Mouse (Mus musculus) forebrain, embryonic 11.5 days (tissue): Measurements from ENCODE around the gene P3h2. TPM values are rescaled to one million over a fixed set of nuclear protein-coding genes. Genes with fewer than 3 reads are reported as not detected.

Source experiments
- ATAC-seq: fragments of 200-750 bp; cut with Nextera tagmentation; replicated peaks from 2 replicates; pipeline ENCODE4 v1.8.0; 2017; ENCODE audit warnings: moderate TSS enrichment; ENCODE audit not compliant: low FRiP score
- DNase-seq: peaks from one replicate; pipeline ENCODE4 v3.0.0-alpha.2; 2017; ENCODE audit warnings: low spot score
- H3K27ac ChIP-seq: fragments of 300-500 bp; sonication (generic); 2 replicates; pipeline ENCODE4 v1.5.1; 2014; ENCODE audit warnings: low read depth, low read length
- H3K27me3 ChIP-seq: fragments of 300-500 bp; sonication (generic); 2 replicates; pipeline ENCODE4 v1.6.1; 2014; ENCODE audit warnings: mild to moderate bottlenecking, low read length, mixed read lengths; ENCODE audit not compliant: control insufficient read depth, insufficient read depth
- H3K36me3 ChIP-seq: fragments of 300-500 bp; sonication (generic); 2 replicates; pipeline ENCODE4 v1.6.1; 2014; ENCODE audit warnings: mild to moderate bottlenecking, low read length, moderate library complexity, mixed read lengths; ENCODE audit not compliant: control insufficient read depth, insufficient read depth
- H3K4me1 ChIP-seq: fragments of 300-500 bp; sonication (generic); replicated peaks from 2 replicates; pipeline ENCODE4 v1.6.1; 2014; ENCODE audit warnings: low read length, mixed read lengths; ENCODE audit not compliant: control insufficient read depth, insufficient read depth
- H3K4me2 ChIP-seq: fragments of 300-500 bp; sonication (generic); 2 replicates; pipeline ENCODE4 v1.6.1; 2014; ENCODE audit warnings: low read depth, mild to moderate bottlenecking, low read length, moderate library complexity, mixed read lengths; ENCODE audit not compliant: severe bottlenecking
- H3K4me3 ChIP-seq: fragments of 300-500 bp; sonication (generic); 2 replicates; pipeline ENCODE4 v1.5.1; 2014; ENCODE audit warnings: low read depth, low read length
- H3K9ac ChIP-seq: fragments of 300-500 bp; sonication (generic); 2 replicates; pipeline ENCODE4 v1.6.1; 2014; ENCODE audit warnings: low read length
- H3K9me3 ChIP-seq: fragments of 300-500 bp; sonication (generic); 2 replicates; pipeline ENCODE4 v1.6.1; 2016; ENCODE audit warnings: low read length, mixed read lengths; ENCODE audit not compliant: control insufficient read depth
- WGBS: fragments of 180-500 bp; shearing (Covaris S2); extraction: QIAGEN DNeasy Blood & Tissue Kit; methylation state at CpG from one replicate; pipeline ENCODE4 v1.1.7; 2014; 5-methylcytosine and 5-hydroxymethylcytosine counted together
- polyA plus RNA-seq: library from polyadenylated mRNA; unstranded; fragments of >200 nt; fragmentation: Nextera tagmentation; extraction: Ambion mirVana; gene quantifications from 2 replicates; pipeline ENCODE4 v1.2.1, GENCODE M21; 2014

The P3h2 gene
- polyA plus RNA-seq, 1 experiment from 2014 or later: 3.3 TPM

DNA sequence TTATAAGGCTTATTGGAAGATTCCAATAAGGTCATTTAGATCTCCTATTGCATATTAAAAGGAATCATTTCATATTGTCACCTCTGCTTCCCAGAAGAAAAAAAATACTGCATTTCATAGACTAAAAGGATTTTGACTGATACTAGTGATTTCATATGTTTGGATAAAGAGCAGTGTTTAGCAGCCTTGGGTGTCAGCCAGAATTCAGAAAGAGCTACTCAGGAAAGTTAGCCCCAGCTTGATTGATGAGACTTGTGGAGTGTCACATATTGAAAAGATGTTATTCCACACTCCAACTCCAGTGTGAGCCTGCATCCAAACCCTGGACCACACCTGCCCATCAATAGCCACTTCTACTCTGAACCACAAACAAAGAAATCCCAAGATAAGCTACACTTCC is 23.2 kb downstream of the P3h2 start:
- Histone ChIP-seq H3K4me3 (no peak overlapping the region), H3K36me3 (no peaks in the 10 kb centered on the region), H3K9me3 (no peaks in the 10 kb centered on the region), H3K27me3 (no peaks in the 10 kb centered on the region), H3K4me2 (no peak overlapping the region), H3K27ac (no peak overlapping the region), H3K9ac (no peak overlapping the region), H3K4me1 (peaks cover 2% of the 10 kb centered on the region; the same call in 1 of the 2 replicates)
- no peak for ATAC-seq
- no peak for DNase-seq

DNA sequence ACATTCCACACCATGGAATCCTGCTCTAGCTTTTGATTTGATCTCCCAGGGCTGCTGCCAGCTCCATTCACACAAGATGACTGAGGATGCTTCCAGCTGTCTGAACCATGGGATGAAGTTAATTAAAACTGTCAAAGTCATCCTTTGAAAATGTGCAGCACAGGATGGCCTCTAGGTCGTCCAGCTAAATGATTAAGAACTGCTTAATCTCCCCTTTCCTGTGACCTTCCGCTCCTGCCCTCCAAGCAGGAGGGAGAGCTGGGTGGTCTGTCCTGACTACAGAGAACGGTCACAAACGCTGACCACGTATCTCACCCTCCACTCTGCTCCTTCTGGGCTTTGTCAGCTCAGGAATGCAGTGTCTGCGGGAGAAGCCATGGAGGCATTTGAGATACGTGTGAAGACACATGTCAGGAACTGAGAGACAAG is 26.6 kb downstream of the P3h2 start:
- no peak overlapping the region for H3K4me2 ChIP-seq
- DNase-seq: no peak
- 15% methylated on average over 7 of the region's 7 CpGs for WGBS
- H3K4me1 ChIP-seq: peaks cover 2% of the 10 kb centered on the region; the same call in 1 of the 2 replicates
- no peaks in the 10 kb centered on the region for H3K36me3 ChIP-seq
- no peak overlapping the region for H3K4me3 ChIP-seq
- H3K9ac ChIP-seq: no peak overlapping the region
- no peak overlapping the region for H3K27ac ChIP-seq
- no peak for ATAC-seq
- H3K27me3 ChIP-seq: no peaks in the 10 kb centered on the region
- H3K9me3 ChIP-seq: no peaks in the 10 kb centered on the region

DNA sequence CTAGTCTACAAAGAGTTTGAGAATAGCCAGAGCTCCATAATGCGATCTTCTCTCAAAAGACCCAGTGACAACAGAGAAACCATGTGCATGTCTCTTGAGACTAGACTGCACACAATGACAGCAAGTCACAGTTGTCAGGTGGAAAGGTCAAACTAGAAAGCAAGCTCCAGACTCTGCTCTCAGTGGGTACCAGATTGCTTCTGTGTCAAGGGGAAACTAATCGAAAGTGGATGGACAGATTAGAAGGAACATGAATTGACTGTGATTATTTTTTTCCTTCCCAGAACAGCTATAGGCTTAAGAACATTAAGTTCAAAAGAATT is 27.5 kb downstream of the P3h2 start:
- no peak for ATAC-seq
- H3K9me3 ChIP-seq: no peaks in the 10 kb centered on the region
- H3K4me2 ChIP-seq: no peak overlapping the region
- no peak overlapping the region for H3K27ac ChIP-seq
- DNase-seq: no peak
- H3K4me3 ChIP-seq: no peak overlapping the region
- H3K36me3 ChIP-seq: no peaks in the 10 kb centered on the region
- WGBS: 45% methylated on average over 2 of the region's 2 CpGs
- no peaks in the 10 kb centered on the region for H3K27me3 ChIP-seq
- no peak overlapping the region for H3K9ac ChIP-seq
- peaks cover 2% of the 10 kb centered on the region; the same call in 1 of the 2 replicates for H3K4me1 ChIP-seq

DNA sequence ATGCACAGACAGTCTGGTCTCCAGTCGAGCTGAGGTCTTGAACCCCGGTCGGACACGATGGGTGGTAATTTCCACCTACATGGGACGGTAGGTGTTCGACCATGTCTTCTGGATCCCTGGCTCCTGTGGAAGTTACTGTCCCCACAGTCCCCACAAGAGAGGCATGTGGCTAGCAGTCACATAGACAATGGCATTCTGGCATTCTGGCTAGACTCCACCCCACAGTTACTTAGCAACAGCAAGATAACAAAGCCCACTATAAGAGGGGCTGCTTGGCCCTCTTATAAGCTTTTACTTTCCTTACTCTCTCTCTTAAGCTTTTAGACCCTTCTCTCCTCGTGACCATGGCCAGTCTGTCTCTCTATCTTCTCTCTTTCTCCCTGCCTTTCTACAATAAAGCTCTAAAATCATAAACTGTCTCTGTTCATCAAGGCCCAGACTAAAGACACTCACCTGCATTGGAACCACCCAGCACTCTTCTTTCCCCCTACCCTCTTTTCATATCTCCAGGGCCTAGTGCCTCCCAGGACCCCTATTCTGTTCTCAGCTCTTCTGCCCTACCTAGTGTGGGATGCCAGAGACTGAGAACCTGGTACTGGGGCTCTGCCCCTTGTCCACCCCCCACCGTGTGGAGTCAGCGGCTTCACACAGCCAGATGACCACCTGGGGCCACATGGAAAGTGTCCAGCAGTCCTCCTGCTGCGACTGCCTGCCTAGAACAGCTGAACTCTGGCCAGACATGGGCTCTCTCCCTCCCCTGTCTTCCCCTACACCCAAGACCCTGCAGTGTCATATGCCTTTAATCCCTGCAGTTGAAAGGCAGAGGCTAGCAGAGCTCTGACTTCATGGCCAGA is 28.1 kb downstream of the P3h2 start:
- H3K36me3 ChIP-seq: no peaks in the 10 kb centered on the region
- H3K9me3 ChIP-seq: no peaks in the 10 kb centered on the region
- H3K4me3 ChIP-seq: no peak overlapping the region
- ATAC-seq (no peak), DNase-seq (no peak)
- H3K4me2 ChIP-seq: no peak overlapping the region
- H3K27me3 ChIP-seq: no peaks in the 10 kb centered on the region
- H3K27ac ChIP-seq: no peak overlapping the region
- 58% methylated on average over 10 of the region's 10 CpGs for WGBS
- H3K9ac ChIP-seq: no peak overlapping the region
- H3K4me1 ChIP-seq: peaks cover 2% of the 10 kb centered on the region; the same call in 1 of the 2 replicates

DNA sequence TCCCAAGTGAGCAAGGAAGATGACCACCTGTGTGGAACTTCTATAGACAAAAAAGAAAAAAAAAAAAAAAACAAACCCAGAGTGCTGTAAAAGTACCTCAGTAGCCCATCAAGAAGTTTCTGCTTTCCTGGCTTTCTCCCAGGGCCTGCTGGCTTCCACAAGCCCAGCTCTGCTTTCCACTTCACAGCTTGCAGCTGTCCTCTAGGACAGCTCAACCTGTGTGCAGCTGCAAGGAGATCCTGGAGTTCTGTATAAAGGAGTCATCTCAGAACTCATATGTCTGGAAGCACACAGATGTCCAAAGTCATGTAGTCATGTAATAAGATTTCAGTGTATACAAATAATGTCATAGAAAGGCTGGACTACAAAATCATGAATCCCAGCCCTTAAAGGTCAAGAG is 30.5 kb downstream of the P3h2 start:
- Histone ChIP-seq H3K9me3 (no peaks in the 10 kb centered on the region), H3K9ac (no peak overlapping the region), H3K4me2 (no peak overlapping the region), H3K36me3 (no peaks in the 10 kb centered on the region), H3K27me3 (no peaks in the 10 kb centered on the region), H3K4me3 (no peak overlapping the region), H3K27ac (no peak overlapping the region), H3K4me1 (peaks cover 2% of the 10 kb centered on the region; the same call in 1 of the 2 replicates)
- DNase-seq (no peak), ATAC-seq (no peak)

DNA sequence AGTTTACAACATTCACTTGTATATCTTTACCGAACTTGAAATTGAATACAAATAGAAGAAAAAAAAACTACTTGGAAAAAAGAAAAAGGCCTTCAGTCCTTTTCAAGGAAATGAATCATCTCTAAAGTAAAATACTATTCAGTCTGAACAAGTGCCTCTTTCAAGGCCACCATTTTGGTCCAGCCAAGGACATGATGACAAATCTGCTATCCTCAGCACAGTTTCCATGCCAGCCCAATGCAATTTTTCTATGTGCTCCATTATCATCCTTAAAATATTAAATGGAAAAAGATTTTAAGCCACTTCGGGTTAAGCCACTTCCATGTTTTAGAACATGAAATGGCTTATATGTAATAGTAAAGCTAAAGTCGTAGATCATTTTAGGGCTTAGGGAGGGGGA is 35.2 kb downstream of the P3h2 start:
- DNase-seq: no peak
- H3K9ac ChIP-seq: no peak overlapping the region
- H3K9me3 ChIP-seq: no peaks in the 10 kb centered on the region
- H3K4me2 ChIP-seq: no peak overlapping the region
- no peaks in the 10 kb centered on the region for H3K36me3 ChIP-seq
- no peak overlapping the region for H3K4me3 ChIP-seq
- no peak overlapping the region for H3K27ac ChIP-seq
- ATAC-seq: no peak
- WGBS: 92% methylated on average over 3 of the region's 3 CpGs
- no peaks in the 10 kb centered on the region for H3K27me3 ChIP-seq
- no peaks in the 10 kb centered on the region for H3K4me1 ChIP-seq

DNA sequence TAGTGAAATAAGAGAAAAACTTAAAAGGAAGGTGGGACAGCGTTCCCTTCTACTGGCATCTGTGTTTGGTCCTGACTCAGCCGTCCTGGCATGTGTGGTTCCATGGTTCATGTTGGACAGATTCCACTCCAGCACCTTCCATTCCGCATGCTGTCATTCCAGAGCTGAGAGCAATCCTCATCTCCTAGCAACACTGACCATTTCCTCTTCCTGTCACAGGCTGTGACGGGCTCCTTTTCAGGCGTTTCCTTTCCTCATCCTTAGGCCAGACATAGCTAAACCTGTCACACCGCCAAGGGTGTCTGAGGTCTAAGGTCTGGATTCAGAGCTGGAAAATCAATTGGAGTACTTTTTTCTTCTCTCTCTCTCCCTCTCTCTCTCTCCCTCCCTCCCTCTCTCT is 40.5 kb downstream of the P3h2 start:
- 78% methylated on average over 6 of the region's 6 CpGs for WGBS
- ATAC-seq: no peak

DNA sequence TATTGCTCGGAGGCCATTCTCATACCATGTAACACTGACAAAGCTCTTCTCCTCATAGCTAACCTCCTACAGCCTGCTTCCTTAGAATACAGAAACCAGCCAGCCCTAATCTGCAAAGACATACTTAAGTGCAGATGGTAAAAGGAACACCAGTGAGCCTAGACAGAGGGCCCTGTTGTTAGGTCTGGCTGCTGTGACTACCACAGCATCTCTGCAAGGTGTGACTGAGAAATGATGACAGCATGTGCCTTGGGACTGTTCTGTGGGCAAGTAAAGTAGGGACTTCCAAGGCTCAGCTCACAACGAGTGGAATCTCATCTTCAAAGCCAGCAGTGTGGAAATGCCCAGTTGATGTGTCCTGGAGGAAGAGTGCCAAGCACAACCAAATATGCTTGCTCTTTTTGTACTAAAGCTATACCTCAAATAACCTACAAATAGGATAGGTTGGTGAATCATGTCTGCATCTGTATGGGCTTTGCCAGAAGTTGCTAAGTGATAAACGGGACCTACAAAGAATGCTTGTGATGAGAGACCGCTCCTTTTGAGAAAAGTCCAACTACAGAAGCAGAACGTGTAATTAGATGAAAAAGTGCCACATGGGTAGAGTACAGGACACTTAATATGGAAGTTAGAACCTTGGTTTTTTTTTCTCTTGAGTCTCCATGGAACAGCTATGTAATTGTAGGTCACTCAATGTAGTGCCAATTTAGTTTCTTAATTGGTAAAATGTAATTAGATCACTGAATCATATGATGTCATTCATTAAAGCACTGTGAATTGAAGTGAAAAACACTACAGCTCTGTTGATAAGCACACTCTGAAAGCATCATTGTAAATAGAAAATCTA is 45.1 kb downstream of the P3h2 start:
- Histone ChIP-seq H3K4me2 (no peak overlapping the region), H3K36me3 (no peaks in the 10 kb centered on the region), H3K9ac (no peak overlapping the region), H3K4me3 (no peak overlapping the region), H3K4me1 (no peaks in the 10 kb centered on the region), H3K27me3 (no peaks in the 10 kb centered on the region), H3K9me3 (no peaks in the 10 kb centered on the region), H3K27ac (peak overlapping the region; percentile 19; the same call in 1 of the 2 replicates)
- peak; percentile 87 for ATAC-seq
- no peak for DNase-seq
- WGBS: 69% methylated on average over 5 of the region's 5 CpGs

More for the DNA sequence above, 40.5 kb downstream of the P3h2 start:
- Histone ChIP-seq H3K4me1 (no peaks in the 10 kb centered on the region), H3K4me2 (no peak overlapping the region), H3K27ac (no peak overlapping the region), H3K9me3 (no peaks in the 10 kb centered on the region), H3K9ac (no peak overlapping the region), H3K27me3 (no peaks in the 10 kb centered on the region), H3K4me3 (no peak overlapping the region), H3K36me3 (no peaks in the 10 kb centered on the region)
- DNase-seq: no peak
